Mouse (Mus musculus): Measurements from ENCODE around the gene Slc38a9.

- no peak for TF ChIP-seq POLR2A (IDR thresholded peaks at IDR 0.05; ENCODE audit: extremely low read depth, insufficient read depth, low read length)
- no peak for TF ChIP-seq CTCF (IDR thresholded peaks at IDR 0.05; ENCODE audit: extremely low read depth, insufficient read depth, low read length)
These were observed 105.1 kb downstream of the Slc38a9 start for GRCm38 (mm10) chr13:112765654-112766053.
